Mouse (Mus musculus): ENCODE data around the gene Ubp1. TPM values are rescaled to one million over a fixed set of nuclear protein-coding genes. Genes with fewer than 3 reads are reported as not detected.

Gene Ubp1
- polyA plus RNA-seq, 1 experiment from 2014 or later, result 22.6 TPM

- 97% methylated on average over 13 of the region's 13 CpGs for WGBS (ENCODE audit: insufficient replicate concordance)
- no peak for ATAC-seq
- H3K27me3 ChIP-seq (ENCODE audit: insufficient read depth, low read length), result no peaks in the 10 kb centered on the region
- H3K27ac ChIP-seq (ENCODE audit: low read depth), result no peak overlapping the region
- no peak overlapping the region for H3K4me2 ChIP-seq (ENCODE audit: low read depth, low read length)
- H3K9ac ChIP-seq (replicated peaks), result no peak overlapping the region
- no peaks in the 10 kb centered on the region for H3K9me3 ChIP-seq (ENCODE audit: low read length)
- no peaks in the 10 kb centered on the region for H3K4me1 ChIP-seq (ENCODE audit: insufficient read depth)
- peaks cover 55% of the 10 kb centered on the region for H3K36me3 ChIP-seq (replicated peaks; ENCODE audit: insufficient read depth, low read length)
- TF ChIP-seq CTCF (IDR thresholded peaks at IDR 0.05; ENCODE audit: low read depth), result no peak
- TF ChIP-seq EP300 (IDR thresholded peaks at IDR 0.05; ENCODE audit: low read depth), result no peak
- no peak overlapping the region for H3K4me3 ChIP-seq (ENCODE audit: low read depth, low read length)
- no peak for DNase-seq
Observed at GRCm38 (mm10) chr9:113979356-113979755, 48.6 kb downstream of the Ubp1 start.

- Histone ChIP-seq H3K9ac (replicated peaks) (no peak overlapping the region), H3K27me3 (ENCODE audit: insufficient read depth, low read length) (no peaks in the 10 kb centered on the region), H3K36me3 (replicated peaks; ENCODE audit: insufficient read depth, low read length) (peaks cover 36% of the 10 kb centered on the region), H3K4me1 (ENCODE audit: insufficient read depth) (no peaks in the 10 kb centered on the region), H3K4me2 (ENCODE audit: low read depth, low read length) (no peak overlapping the region), H3K27ac (ENCODE audit: low read depth) (no peak overlapping the region), H3K9me3 (ENCODE audit: low read length) (no peaks in the 10 kb centered on the region), H3K4me3 (ENCODE audit: low read depth, low read length) (no peak overlapping the region)
- DNase-seq (no peak), ATAC-seq (peak; percentile 48; the same call in 1 of the 2 replicates)
- TF ChIP-seq CTCF (IDR thresholded peaks at IDR 0.05; ENCODE audit: low read depth), result no peak
- TF ChIP-seq EP300 (IDR thresholded peaks at IDR 0.05; ENCODE audit: low read depth), result no peak; the same call in 1 of the 2 replicates
- 77% methylated on average over 16 of the region's 16 CpGs for WGBS (ENCODE audit: insufficient replicate concordance)
Observed at GRCm38 (mm10) chr9:113981099-113981880, 50.6 kb downstream of the Ubp1 start.

- H3K36me3 ChIP-seq (replicated peaks; ENCODE audit: insufficient read depth, low read length), result peaks cover 25% of the 10 kb centered on the region
- H3K4me3 ChIP-seq (ENCODE audit: low read depth, low read length), result no peak overlapping the region
- no peak overlapping the region for H3K27ac ChIP-seq (ENCODE audit: low read depth)
- H3K4me2 ChIP-seq (ENCODE audit: low read depth, low read length), result no peak overlapping the region
- H3K4me1 ChIP-seq (ENCODE audit: insufficient read depth), result no peaks in the 10 kb centered on the region
- 69% methylated on average over 2 of the region's 2 CpGs for WGBS (ENCODE audit: insufficient replicate concordance)
- TF ChIP-seq EP300 (IDR thresholded peaks at IDR 0.05; ENCODE audit: low read depth), result no peak
- TF ChIP-seq CTCF (IDR thresholded peaks at IDR 0.05; ENCODE audit: low read depth), result no peak
- no peak for ATAC-seq
- H3K27me3 ChIP-seq (ENCODE audit: insufficient read depth, low read length), result no peaks in the 10 kb centered on the region
- DNase-seq, result no peak
- H3K9me3 ChIP-seq (ENCODE audit: low read length), result no peaks in the 10 kb centered on the region
- H3K9ac ChIP-seq (replicated peaks), result no peak overlapping the region
Observed at GRCm38 (mm10) chr9:113982451-113982850, 51.7 kb downstream of the Ubp1 start.

GRCm38 (mm10) chr9:113982883-113983670 is 52.3 kb downstream of the Ubp1 start:
- ATAC-seq (no peak), DNase-seq (no peak)
- no peak overlapping the region for H3K9ac ChIP-seq (replicated peaks)
- no peak overlapping the region for H3K4me2 ChIP-seq (ENCODE audit: low read depth, low read length)
- H3K27ac ChIP-seq (ENCODE audit: low read depth), result no peak overlapping the region
- TF ChIP-seq EP300 (IDR thresholded peaks at IDR 0.05; ENCODE audit: low read depth) (no peak), CTCF (IDR thresholded peaks at IDR 0.05; ENCODE audit: low read depth) (no peak)
- no peaks in the 10 kb centered on the region for H3K4me1 ChIP-seq (ENCODE audit: insufficient read depth)
- peaks cover 18% of the 10 kb centered on the region for H3K36me3 ChIP-seq (replicated peaks; ENCODE audit: insufficient read depth, low read length)
- H3K27me3 ChIP-seq (ENCODE audit: insufficient read depth, low read length), result no peaks in the 10 kb centered on the region
- no peak overlapping the region for H3K4me3 ChIP-seq (ENCODE audit: low read depth, low read length)
- H3K9me3 ChIP-seq (ENCODE audit: low read length), result no peaks in the 10 kb centered on the region
- 78% methylated on average over 11 of the region's 11 CpGs for WGBS (ENCODE audit: insufficient replicate concordance)

GRCm38 (mm10) chr9:113984946-113985620 is 54.3 kb downstream of the Ubp1 start:
- H3K9ac ChIP-seq (replicated peaks), result no peak overlapping the region
- no peaks in the 10 kb centered on the region for H3K9me3 ChIP-seq (ENCODE audit: low read length)
- H3K36me3 ChIP-seq (replicated peaks; ENCODE audit: insufficient read depth, low read length), result no peaks in the 10 kb centered on the region
- ATAC-seq (no peak), DNase-seq (no peak)
- 77% methylated on average over 13 of the region's 13 CpGs for WGBS (ENCODE audit: insufficient replicate concordance)
- H3K4me2 ChIP-seq (ENCODE audit: low read depth, low read length), result no peak overlapping the region
- no peak overlapping the region for H3K4me3 ChIP-seq (ENCODE audit: low read depth, low read length)
- no peak for TF ChIP-seq EP300 (IDR thresholded peaks at IDR 0.05; ENCODE audit: low read depth)
- TF ChIP-seq CTCF (IDR thresholded peaks at IDR 0.05; ENCODE audit: low read depth), result no peak
- no peak overlapping the region for H3K27ac ChIP-seq (ENCODE audit: low read depth)
- no peaks in the 10 kb centered on the region for H3K4me1 ChIP-seq (ENCODE audit: insufficient read depth)
- H3K27me3 ChIP-seq (ENCODE audit: insufficient read depth, low read length), result no peaks in the 10 kb centered on the region

Measured in liver, postnatal 0 days (tissue).